Mouse (Mus musculus) lung, postnatal 10 days (tissue): ENCODE data around the gene Tmem39a.

Experiments
- DNase-seq: peaks from one replicate; pipeline ENCODE4 v3.0.0; 2021

Tmem39a gene

DNA sequence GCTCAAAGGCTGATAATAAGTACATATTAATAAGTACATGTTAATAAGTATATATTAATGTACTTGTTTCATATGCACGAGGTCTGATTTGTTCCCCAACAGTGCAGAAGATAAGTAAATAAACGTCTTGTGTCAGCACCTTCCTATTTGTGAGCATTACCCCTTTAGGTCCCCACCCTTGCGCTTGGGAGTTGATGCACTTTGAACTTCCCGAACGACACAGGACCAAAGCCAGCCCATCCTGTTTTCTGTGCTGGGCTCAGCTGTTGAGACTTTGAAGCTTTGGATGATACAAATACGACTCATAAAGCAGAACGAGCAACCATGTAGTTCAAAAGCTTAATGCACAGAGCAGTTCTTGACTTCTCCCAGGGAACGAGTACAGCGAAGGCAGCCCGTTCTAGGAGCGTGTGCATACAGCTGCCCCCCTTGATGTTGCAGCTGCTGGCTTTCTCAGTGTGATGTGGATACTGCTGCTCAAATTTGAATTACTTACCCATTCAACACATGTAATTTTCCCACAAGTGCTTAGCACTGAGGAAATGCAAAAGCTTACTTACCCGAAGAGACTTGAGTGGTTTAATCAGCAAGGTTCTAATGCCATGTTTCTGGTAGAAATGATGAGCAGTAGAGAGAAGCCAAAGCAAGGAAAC is 33.7 kb downstream of the Tmem39a start:
- no peak for DNase-seq

- DNase-seq: no peak
Observed at GRCm38 (mm10) chr16:38592946-38593345, 34.4 kb downstream of the Tmem39a start.

DNA sequence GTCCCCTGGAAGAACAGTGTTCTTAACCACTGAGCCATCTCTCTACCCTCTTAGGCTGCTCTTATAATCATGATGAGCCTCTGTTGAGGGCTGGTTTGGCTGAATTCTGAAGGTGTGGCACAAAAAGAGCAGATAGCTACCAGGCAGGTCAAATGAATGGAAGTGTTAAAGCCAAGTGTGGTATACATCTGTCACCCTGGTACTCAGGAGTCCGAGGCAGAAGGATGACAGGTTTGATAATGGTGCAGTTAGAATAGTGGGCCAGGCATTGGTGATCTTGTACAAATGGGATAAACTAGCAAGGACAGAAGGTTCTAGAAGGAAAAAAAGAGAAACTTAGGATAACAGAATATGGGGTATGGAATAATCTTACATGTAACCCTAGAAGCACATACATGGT is 35.9 kb downstream of the Tmem39a start:
- no peak for DNase-seq

- no peak for DNase-seq
Observed at GRCm38 (mm10) chr16:38596099-38596498, 37.6 kb downstream of the Tmem39a start.

DNA sequence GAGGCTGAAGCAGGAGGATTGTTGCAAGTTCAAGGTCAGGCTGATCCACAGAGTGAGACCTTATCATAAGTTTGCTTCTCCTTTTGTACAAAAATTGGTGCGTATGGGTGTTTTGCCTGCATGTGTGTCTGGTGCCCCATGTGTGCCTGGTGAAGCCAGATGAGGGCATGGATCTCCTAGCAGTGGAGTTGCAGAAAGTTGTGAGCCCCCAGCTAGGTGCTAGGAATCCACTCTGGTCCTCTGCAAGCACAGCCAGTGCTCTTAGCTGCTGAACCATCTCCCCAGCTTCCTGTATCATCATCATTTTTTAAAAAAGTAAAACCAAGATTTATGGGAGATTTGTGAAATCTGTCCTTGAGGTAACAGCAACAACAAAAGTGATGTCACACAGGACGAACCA is 38.2 kb downstream of the Tmem39a start:
- DNase-seq: no peak

DNA sequence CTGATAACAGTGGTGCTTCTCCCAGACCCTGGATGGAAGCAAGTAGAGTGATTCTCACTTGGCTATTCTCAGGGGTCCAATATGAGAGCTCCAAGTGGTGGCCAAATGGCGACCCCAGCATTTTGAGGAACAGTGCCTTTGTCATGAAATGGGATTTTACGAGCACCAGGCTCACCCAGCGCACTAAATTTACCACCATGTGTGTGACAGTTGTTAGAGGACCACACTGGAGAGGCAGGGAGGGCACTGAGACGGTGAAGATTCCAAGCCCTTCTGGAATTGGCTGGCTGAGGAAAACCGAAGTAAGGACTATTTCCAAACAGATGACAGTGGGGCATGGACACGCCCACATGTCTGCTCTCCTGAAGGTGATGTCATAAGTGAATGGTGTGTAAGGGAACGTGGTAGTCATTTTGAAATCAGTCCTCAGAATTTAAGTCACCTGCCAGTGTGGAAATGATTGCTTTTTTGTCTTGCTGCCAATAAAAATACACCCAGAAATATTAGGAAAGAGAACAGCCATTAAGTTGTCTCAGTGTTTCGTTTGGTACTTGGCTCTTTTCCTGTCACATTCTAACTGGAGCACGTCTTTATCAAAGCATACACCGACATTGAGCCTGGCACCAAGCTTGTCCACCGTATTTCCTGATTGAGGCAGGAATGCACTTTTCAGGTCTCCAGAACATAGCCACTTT is 40.6 kb downstream of the Tmem39a start:
- peak; percentile 26 for DNase-seq

GRCm38 (mm10) chr16:38602989-38603804 is 44.7 kb downstream of the Tmem39a start:
- peak; percentile 33 for DNase-seq

DNA sequence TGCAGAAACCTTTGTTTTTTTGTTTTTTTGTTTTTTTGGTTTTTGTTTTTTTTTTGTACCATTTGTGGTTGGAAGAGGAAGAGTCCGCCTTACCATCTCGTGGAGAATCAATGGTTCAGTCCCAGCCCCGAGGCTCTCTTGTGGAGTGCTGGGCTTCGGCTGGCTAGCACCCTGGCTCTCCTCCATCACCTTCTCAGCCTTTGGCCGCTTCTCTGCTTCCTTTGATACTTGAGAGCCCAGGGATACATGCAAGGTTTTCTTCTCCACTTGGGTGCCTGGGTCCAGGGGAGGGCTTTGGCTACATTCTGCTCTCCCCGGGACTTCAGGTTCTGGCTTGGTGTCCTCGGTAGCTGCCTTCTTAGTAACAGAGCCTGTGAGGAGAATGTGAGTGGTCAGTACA is 48.0 kb downstream of the Tmem39a start:
- no peak for DNase-seq

DNA sequence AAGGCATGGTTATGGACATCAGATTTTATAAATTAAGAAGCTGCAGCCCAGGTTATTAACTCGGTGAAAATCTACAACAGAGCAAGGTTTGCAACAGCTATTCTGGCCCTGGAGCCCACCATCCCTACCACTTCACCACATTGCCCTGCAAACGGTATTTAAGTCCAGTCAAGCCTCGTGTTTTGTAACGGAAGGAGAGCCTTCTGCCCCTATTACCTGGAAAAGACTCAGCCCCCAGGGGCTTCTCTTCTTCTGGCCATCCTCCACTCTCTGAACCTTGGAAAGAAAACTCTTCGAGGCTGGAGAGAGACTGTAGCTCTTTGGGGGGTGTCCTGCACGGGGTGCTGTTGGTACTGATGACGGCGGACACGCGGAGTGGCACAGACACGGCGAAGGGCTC is 50.2 kb downstream of the Tmem39a start:
- no peak for DNase-seq

DNA sequence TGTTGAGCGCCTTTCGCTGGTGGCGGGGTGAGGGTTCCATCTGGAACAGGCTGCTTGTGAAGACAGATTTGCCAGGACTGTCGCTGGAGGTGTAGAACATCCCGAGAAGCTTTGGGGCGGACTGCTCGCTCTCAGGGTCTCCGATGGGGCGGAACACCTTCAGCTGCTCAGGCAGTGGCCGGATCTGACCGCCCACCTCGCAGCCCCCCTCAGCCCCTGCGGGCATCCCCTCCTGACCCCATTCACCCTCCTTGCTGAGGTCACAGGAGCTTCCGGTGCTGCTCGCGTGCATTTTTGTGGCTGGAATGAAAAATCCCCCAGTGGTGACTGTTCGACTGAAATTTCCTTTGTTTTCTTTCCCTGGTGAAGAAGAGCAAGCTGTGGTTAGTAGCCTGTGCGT is 50.6 kb downstream of the Tmem39a start:
- no peak for DNase-seq

- no peak for DNase-seq
Observed at GRCm38 (mm10) chr16:38612646-38613045, 54.1 kb downstream of the Tmem39a start.

DNA sequence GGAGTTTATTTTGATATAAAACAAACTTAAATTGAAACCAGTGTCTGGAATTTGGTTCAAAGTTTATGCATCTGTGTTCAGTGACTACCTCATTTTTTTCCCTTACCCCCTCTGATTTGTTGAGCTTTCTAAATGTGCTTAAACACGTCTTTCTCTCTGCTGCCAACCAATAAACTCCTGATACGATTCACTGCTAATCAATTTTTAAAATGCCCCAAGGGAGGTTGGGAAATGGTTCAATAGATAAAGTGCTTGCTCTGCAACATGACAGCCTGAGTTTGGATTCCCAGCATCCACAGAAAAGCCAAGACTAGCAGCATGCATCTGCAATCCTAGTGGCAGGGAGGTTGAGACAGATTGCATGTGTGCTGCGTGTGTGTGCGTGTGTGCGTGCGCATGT is 55.1 kb downstream of the Tmem39a start:
- DNase-seq: no peak

DNA sequence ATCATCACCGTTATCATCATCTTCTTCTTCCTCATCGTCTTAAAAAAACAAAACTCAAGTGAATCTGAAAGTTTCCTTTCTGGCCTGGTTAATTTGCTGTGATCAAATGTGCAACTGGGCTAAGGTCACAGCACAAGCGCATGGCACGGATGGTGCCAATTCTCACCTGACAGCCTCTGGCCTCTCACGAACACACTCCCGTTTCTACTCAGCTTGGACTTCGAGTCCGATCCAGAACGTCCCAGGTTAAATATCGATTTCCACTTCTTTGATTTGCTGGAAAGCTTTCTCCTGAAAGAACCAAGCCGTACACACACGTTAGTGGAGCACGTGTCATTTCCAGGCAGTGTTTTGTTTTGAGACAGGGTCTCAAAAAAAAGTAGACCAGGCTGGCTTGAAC is 59.5 kb downstream of the Tmem39a start:
- DNase-seq: no peak

GRCm38 (mm10) chr16:38619054-38619453 is 60.6 kb downstream of the Tmem39a start:
- DNase-seq: peak; percentile 89

DNA sequence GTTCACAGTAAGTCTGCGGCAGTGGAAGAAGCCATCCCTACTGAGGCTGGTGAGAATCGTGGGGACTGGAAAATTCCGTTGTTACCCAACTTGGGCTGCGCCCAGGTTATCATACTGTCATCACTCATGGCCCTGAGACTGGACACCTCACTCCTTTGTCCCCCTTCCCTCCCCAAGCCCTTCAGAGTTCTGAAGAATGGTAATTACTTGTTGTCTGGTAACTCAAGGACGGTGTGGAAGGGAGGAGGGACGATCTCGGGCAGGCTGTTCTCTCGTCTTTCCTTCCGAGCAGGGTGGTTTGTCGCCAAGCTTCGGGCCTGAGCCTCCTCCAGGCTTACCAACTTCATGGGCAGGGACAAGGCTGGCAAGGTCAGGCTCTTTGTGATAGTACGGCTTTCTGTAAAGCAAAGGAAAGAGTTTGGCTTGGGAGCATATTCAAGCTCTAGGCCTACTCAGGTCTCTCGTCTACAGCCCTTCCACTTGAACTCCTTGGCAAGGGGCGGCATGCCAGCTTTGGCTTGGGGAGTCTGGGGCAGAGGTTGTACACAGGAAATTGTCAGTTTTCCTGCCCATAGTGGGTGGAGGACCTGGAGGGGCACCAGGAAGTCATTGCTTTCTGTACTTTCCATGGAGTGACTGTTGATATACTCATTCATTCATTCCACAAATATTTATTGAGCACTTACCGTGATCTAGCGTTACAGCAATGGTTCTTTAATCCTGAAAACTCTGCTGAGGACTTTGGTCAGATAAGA is 62.4 kb downstream of the Tmem39a start:
- DNase-seq: peak; percentile 88

DNA sequence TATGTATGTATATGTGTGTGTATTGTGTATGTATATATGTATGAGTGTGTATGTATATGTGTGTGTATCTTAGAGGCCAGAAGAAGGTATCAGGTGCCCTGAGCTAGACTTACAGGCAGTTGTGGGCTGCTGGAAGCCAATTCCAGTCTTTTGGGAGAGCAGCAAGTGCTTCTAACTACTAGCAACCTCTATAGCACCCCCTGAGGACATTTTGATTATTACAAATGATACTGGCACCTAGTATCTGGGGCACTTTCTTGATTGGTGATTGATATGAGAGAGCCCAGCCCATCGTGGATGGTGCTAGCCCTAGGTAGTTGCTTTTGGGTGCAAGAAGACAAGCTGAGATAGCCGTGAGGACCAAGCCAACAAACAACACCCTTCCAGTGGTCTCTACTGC is 63.8 kb downstream of the Tmem39a start:
- peak; percentile 37 for DNase-seq

- DNase-seq: no peak
Observed at GRCm38 (mm10) chr16:38624303-38624702, 65.8 kb downstream of the Tmem39a start.

DNA sequence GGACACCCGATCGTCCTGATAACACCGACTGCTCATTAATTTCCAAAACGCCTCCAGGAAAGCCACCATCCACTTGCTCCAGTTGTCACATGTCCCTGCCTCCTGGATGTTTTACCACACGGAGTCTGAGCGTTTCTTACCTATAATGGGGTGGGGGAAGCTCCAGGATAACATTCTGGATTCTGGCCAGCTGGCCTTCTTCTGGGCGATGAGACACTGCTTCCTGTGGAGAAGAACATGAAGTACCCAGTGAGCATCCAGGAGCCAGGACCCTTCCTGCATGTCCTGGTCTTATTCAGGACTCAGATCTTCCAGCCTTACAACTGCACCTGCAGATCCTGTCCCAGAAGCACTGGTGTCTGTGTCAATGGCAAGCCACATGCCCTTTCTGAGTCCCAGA is 66.9 kb downstream of the Tmem39a start:
- no peak for DNase-seq

- peak; percentile 61 for DNase-seq
Observed at GRCm38 (mm10) chr16:38625811-38626369, 67.4 kb downstream of the Tmem39a start.

GRCm38 (mm10) chr16:38632147-38632546 is 73.6 kb downstream of the Tmem39a start:
- peak; percentile 80 for DNase-seq

DNA sequence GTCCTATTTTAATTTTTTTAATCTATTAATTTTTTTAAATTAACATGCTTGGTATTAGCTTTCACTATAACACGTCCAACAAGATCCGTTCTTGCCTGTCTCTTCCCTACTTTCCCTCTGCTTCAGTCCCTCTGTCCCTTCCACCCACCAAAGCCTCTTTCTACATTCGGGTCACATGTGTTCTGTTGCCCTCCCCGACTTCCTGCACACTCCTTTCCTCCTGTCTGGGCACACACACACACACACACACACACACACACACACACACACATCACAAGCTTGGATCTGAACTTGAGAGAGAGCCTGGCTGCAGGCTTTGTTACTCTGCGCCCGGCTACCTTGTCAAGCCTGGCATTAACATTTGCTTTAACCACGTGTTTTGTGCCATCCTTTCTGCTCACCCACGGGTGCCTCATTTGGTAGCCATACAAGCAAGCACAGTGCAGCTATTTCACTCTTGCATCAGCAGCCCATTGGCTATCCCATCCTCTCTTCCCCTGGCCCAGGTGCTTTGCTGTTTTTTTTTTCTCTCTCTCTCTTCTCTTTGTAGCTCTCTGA is 77.4 kb downstream of the Tmem39a start:
- DNase-seq: no peak

- no peak for DNase-seq
Observed at GRCm38 (mm10) chr16:38636682-38637081, 78.2 kb downstream of the Tmem39a start.

DNA sequence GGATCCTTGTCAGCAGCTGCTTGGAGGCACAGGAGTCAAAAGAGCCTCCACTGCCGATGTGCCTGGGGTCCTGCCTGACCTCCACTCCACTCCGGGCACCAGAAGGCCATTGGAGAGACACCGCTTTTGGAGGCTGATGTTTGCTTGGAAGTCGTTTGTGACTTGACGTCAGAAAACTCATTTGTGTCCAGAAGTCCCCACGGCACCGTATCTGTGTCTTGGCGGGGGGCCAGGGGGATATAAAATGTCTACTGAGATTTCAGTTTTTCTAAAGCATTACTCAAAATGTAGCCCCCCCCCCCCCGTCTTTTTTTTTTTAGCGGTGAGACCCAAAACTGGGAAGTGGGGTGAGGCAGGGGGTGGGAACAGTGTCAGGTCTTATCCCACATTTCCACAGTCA is 78.6 kb downstream of the Tmem39a start:
- no peak for DNase-seq
